Mouse (Mus musculus) heart, embryonic 12.5 days (tissue): ENCODE data around the gene Xirp1. TPM values are rescaled to one million over a fixed set of nuclear protein-coding genes. Genes with fewer than 3 reads are reported as not detected.

ENCODE experiments used
- ATAC-seq: fragments of 200-750 bp; cut with Nextera tagmentation; 2 replicates; pipeline ENCODE4 v1.8.0; 2017; ENCODE audit warnings: moderate TSS enrichment, moderate library complexity; ENCODE audit not compliant: insufficient number of reproducible peaks, low FRiP score
- H3K27ac ChIP-seq: fragments of 300-500 bp; sonication (generic); 2 replicates; pipeline ENCODE4 v1.5.1; 2016; ENCODE audit warnings: mild to moderate bottlenecking, moderate library complexity; ENCODE audit not compliant: poor library complexity, severe bottlenecking
- H3K27me3 ChIP-seq: fragments of 300-500 bp; sonication (generic); replicated peaks from 2 replicates; pipeline ENCODE4 v1.6.1; 2016; ENCODE audit warnings: mild to moderate bottlenecking, moderate library complexity
- H3K36me3 ChIP-seq: fragments of 300-500 bp; sonication (generic); 2 replicates; pipeline ENCODE4 v1.6.1; 2016; ENCODE audit warnings: mild to moderate bottlenecking, moderate library complexity
- H3K4me1 ChIP-seq: fragments of 300-500 bp; sonication (generic); replicated peaks from 2 replicates; pipeline ENCODE4 v1.6.1; 2016; ENCODE audit warnings: mild to moderate bottlenecking
- H3K4me2 ChIP-seq: fragments of 300-500 bp; sonication (generic); 2 replicates; pipeline ENCODE4 v1.6.1; 2016; ENCODE audit warnings: mild to moderate bottlenecking, moderate library complexity
- H3K4me3 ChIP-seq: fragments of 300-500 bp; sonication (generic); 2 replicates; pipeline ENCODE4 v1.5.1; 2016; ENCODE audit warnings: mild to moderate bottlenecking
- H3K9ac ChIP-seq: fragments of 300-500 bp; sonication (generic); 2 replicates; pipeline ENCODE4 v1.6.1; 2016; ENCODE audit warnings: mild to moderate bottlenecking, moderate library complexity
- H3K9me3 ChIP-seq: fragments of 300-500 bp; sonication (generic); replicated peaks from 2 replicates; pipeline ENCODE4 v1.6.1; 2016; ENCODE audit warnings: mild to moderate bottlenecking, moderate library complexity
- WGBS: fragments of 180-500 bp; shearing (Covaris S2); methylation state at CpG from one replicate; pipeline ENCODE4 v1.1.7; 2016; 5-methylcytosine and 5-hydroxymethylcytosine counted together
- polyA plus RNA-seq: library from polyadenylated mRNA; unstranded; fragments of >200 nt; fragmentation: Nextera tagmentation; extraction: Ambion mirVana; gene quantifications from 2 replicates; pipeline ENCODE4 v1.2.1, GENCODE M21; 2016

Xirp1 gene
- polyA plus RNA-seq, 1 experiment from 2014 or later: 82.9 TPM

DNA sequence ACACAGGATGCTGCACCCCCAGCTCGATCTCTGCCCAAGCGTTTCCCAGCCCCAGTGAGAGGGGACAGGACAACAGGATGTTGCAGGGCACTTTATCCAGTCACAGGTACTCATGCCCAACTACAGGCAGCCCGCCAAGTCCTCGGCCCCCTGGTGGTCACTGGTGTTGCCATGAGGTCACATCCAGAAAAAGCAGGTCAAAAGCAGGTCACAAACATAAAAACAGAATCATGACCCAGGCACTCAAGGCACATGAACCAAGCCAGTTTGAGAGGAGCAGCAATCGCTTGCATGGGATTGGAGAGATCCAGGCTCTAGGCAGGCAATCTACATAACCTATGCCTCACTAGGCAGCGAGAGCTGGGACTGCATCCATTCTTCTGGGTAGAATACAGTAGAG is 53.2 kb downstream of the Xirp1 start:
- Histone ChIP-seq H3K9me3 (no peaks in the 10 kb centered on the region), H3K36me3 (peaks cover 43% of the 10 kb centered on the region), H3K4me1 (peaks cover 26% of the 10 kb centered on the region), H3K4me2 (no peak overlapping the region), H3K9ac (peak overlapping the region; percentile 39; the same call in 1 of the 2 replicates), H3K27ac (peak overlapping the region; percentile 56), H3K27me3 (no peaks in the 10 kb centered on the region), H3K4me3 (no peak overlapping the region)
- ATAC-seq: no peak
- WGBS: 32% methylated on average over 6 of the region's 6 CpGs

DNA sequence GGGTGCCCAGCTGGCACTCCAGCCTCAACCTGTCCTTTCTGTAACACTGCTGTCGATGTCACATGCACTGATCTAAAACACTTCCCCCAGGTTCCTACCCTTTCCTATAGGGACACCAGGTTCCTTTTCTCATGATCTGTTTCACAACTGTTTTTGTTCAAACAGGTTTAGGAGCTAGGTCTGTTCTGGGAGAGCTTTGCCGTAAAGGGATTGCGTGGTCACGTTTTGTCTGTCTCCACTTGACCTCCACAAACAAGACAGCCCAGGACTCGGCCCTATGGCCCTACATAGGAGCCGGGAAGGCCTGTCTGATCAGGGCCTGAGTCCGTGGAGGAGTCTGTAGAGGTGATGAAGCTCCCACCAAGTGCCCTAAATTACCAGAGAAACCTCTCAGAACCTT is 53.6 kb downstream of the Xirp1 start:
- 80% methylated on average over 7 of the region's 7 CpGs for WGBS
- Histone ChIP-seq H3K9ac (no peak overlapping the region), H3K4me1 (peaks cover 26% of the 10 kb centered on the region), H3K4me3 (no peak overlapping the region), H3K4me2 (no peak overlapping the region), H3K36me3 (peaks cover 39% of the 10 kb centered on the region), H3K27ac (peak overlapping the region; percentile 48; the same call in 1 of the 2 replicates), H3K27me3 (no peaks in the 10 kb centered on the region), H3K9me3 (no peaks in the 10 kb centered on the region)
- no peak for ATAC-seq

DNA sequence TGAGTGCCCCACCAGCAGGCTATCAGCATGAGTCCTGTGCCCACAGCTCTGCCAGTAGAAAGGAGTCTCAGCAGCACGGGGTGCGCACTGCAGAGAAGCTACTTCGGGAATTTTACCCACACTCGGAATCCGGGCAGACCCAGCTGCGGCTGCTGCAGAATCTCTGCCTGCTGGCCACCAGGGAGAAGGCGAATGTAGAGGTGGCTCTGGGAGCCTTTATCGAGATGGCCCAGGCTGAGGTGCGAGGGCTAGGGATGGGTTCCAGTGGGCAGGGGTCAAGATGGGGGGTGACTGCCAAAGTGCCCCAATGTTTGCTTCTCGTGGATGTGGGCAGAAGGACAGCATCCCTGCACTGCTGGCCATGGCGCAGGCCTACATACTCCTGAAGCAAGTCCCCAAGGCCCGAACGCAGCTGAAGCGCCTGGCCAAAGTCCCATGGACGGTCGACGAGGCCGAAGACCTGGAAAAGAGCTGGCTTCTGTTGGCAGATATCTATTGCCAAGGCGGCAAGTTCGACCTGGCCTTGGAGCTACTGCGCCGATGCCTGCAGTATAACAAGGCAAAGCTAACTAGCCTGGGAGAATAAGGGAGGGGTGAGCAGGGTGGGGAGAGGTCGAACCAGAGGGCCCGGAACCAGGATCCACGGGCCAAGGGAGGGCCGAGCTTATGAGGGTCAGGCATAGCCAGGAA is 57.0 kb downstream of the Xirp1 start:
- ATAC-seq: no peak
- Histone ChIP-seq H3K36me3 (peaks cover 4% of the 10 kb centered on the region), H3K9me3 (no peaks in the 10 kb centered on the region), H3K27ac (no peak overlapping the region), H3K27me3 (no peaks in the 10 kb centered on the region), H3K9ac (no peak overlapping the region), H3K4me1 (peaks cover 39% of the 10 kb centered on the region), H3K4me3 (no peak overlapping the region), H3K4me2 (no peak overlapping the region)
- 83% methylated on average over 26 of the region's 26 CpGs for WGBS

DNA sequence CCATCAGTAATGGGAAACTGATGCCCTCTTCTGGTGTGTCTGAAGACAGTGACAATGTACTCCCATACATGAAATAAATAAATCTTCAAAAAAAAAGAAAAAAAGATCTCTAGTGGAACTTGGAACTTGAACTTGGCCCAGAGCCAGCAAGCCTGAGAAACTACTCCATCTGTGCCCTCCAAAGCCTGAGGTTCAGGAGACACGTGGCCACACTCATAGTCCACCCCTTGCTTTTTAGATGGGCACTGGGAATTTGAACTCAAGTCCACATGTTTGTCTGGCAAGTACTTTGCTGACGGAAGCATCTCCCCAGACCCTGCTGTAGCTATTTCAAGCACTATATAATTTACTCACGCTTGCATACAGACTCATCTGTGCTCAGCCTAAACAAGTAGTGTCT is 58.2 kb downstream of the Xirp1 start:
- Histone ChIP-seq H3K9me3 (no peaks in the 10 kb centered on the region), H3K4me2 (no peak overlapping the region), H3K9ac (no peak overlapping the region), H3K4me1 (peaks cover 27% of the 10 kb centered on the region), H3K27ac (no peak overlapping the region), H3K4me3 (no peak overlapping the region), H3K27me3 (no peaks in the 10 kb centered on the region), H3K36me3 (no peaks in the 10 kb centered on the region)
- 76% methylated on average over 3 of the region's 3 CpGs for WGBS
- no peak for ATAC-seq

DNA sequence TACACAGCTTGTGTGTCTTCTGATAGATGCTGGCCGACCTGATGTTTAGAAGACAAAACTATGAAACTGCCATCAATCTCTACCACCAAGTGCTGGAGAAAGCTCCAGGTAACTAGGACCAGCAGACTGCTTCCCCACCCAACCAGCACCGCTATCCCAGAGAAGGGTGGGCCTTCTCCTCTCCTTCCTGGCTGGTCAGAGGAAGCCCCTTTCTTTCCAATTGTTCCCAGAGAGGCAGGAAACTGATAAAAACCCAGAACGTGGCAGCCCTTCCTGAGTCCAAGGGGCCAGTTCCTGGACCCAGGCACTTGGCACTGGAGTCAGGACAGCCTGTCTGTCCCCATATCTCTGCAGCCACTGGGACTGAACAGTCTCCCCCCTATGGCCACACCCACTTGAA is 59.2 kb downstream of the Xirp1 start:
- peak overlapping the region; percentile 8; the same call in 1 of the 2 replicates for H3K4me2 ChIP-seq
- WGBS: 48% methylated on average over 3 of the region's 3 CpGs
- H3K4me1 ChIP-seq: peaks cover 18% of the 10 kb centered on the region
- ATAC-seq: peak; percentile 57
- no peaks in the 10 kb centered on the region for H3K27me3 ChIP-seq
- H3K9ac ChIP-seq: no peak overlapping the region
- H3K27ac ChIP-seq: peak overlapping the region; percentile 72
- no peaks in the 10 kb centered on the region for H3K9me3 ChIP-seq
- H3K4me3 ChIP-seq: peak overlapping the region; percentile 13; the same call in 1 of the 2 replicates
- no peaks in the 10 kb centered on the region for H3K36me3 ChIP-seq

Other genes starting within 250 kb of the Xirp1 start
- not detected in 2 replicates for gene Scn11a, start 198.1 kb downstream of the Xirp1 start, polyA plus RNA-seq
- 46.0 and 46.5 TPM in 2 replicates for gene Wdr48, start 128.7 kb downstream of the Xirp1 start, polyA plus RNA-seq
- 21.7 and 21.8 TPM in 2 replicates for gene Gorasp1, start 86.0 kb downstream of the Xirp1 start, polyA plus RNA-seq
- gene Ttc21a, start 86.0 kb downstream of the Xirp1 start, polyA plus RNA-seq: 0.23 and 0.53 TPM in 2 replicates
- 8.2 TPM in 2 replicates for gene Csrnp1, start 38.9 kb downstream of the Xirp1 start, polyA plus RNA-seq
- 4.4 and 4.9 TPM in 2 replicates for gene Cx3cr1, start 46.3 kb upstream of the Xirp1 start, polyA plus RNA-seq
- gene Ccr8, start 68.5 kb upstream of the Xirp1 start, polyA plus RNA-seq: not detected in 2 replicates
- gene Slc25a38, start 86.8 kb upstream of the Xirp1 start, polyA plus RNA-seq: 24.9 and 26.2 TPM in 2 replicates
- gene Rpsa, start 104.1 kb upstream of the Xirp1 start, polyA plus RNA-seq: 764 and 771 TPM in 2 replicates
- gene Mobp, start 126.1 kb upstream of the Xirp1 start, polyA plus RNA-seq: 0.12 TPM in 1 of 2 replicates, not detected in the other